Mouse (Mus musculus) neural tube, embryonic 13.5 days (tissue): Measurements from ENCODE around the gene Zfp273. TPM values are rescaled to one million over a fixed set of nuclear protein-coding genes. Genes with fewer than 3 reads are reported as not detected.
A peak's percentile ranks its signal among the peaks of the same experiment; 100 is the strongest.
"Not testable (repeated sequence)": the region's sequence is repeated elsewhere in the genome, so short reads cannot be mapped to it uniquely, and the experiment has no call there.

Experiments
- ATAC-seq: fragments of 200-750 bp; cut with Nextera tagmentation; 2 replicates; pipeline ENCODE4 v1.8.0; 2017; ENCODE audit warnings: low read depth, mild to moderate bottlenecking, moderate TSS enrichment, moderate library complexity
- H3K27ac ChIP-seq: fragments of 300-500 bp; sonication (generic); replicated peaks from 2 replicates; pipeline ENCODE4 v1.5.1; 2015; ENCODE audit warnings: moderate library complexity, mild to moderate bottlenecking, inconsistent platforms
- H3K27me3 ChIP-seq: fragments of 300-500 bp; sonication (generic); 2 replicates; pipeline ENCODE4 v1.6.1; 2015; ENCODE audit warnings: mild to moderate bottlenecking, inconsistent platforms
- H3K36me3 ChIP-seq: fragments of 300-500 bp; sonication (generic); 2 replicates; pipeline ENCODE4 v1.6.1; 2015; ENCODE audit warnings: mild to moderate bottlenecking, inconsistent platforms
- H3K4me1 ChIP-seq: fragments of 300-500 bp; sonication (generic); replicated peaks from 2 replicates; pipeline ENCODE4 v1.6.1; 2015; ENCODE audit warnings: inconsistent platforms
- H3K4me2 ChIP-seq: fragments of 300-500 bp; sonication (generic); 2 replicates; pipeline ENCODE4 v1.6.1; 2015; ENCODE audit warnings: inconsistent platforms, mild to moderate bottlenecking, moderate library complexity
- H3K4me3 ChIP-seq: fragments of 300-500 bp; sonication (generic); 2 replicates; pipeline ENCODE4 v1.5.1; 2015; ENCODE audit warnings: mild to moderate bottlenecking, inconsistent platforms
- H3K9ac ChIP-seq: fragments of 300-500 bp; sonication (generic); 2 replicates; pipeline ENCODE4 v1.6.1; 2015; ENCODE audit warnings: moderate library complexity, mild to moderate bottlenecking, inconsistent platforms
- H3K9me3 ChIP-seq: fragments of 300-500 bp; sonication (generic); 2 replicates; pipeline ENCODE4 v1.6.1; 2016; ENCODE audit warnings: inconsistent platforms
- WGBS: fragments of 180-500 bp; shearing (Covaris S2); methylation state at CpG from one replicate; pipeline ENCODE4 v1.1.7; 2015; 5-methylcytosine and 5-hydroxymethylcytosine counted together
- polyA plus RNA-seq: library from polyadenylated mRNA; unstranded; fragments of >200 nt; fragmentation: Nextera tagmentation; extraction: Ambion mirVana; gene quantifications from 2 replicates; pipeline ENCODE4 v1.2.1, GENCODE M21; 2015

Zfp273 gene
- 12.8 TPM in 2 replicates for polyA plus RNA-seq

GRCm38 (mm10) chr13:67813710-67814660 lies at the start of gene Zfp273:
Zfp273 (plus strand) TSS chr13:67813740.
- Histone ChIP-seq H3K36me3 (peaks cover 7% of the 10 kb centered on the region), H3K27me3 (no peaks in the 10 kb centered on the region), H3K27ac (peak within 1 kb of the TSS; percentile 91), H3K4me1 (peaks cover 3% of the 10 kb centered on the region), H3K9ac (peak within 1 kb of the TSS; percentile 85), H3K4me3 (peak within 1 kb of the TSS; percentile 90), H3K9me3 (peaks cover 20% of the 10 kb centered on the region), H3K4me2 (peak within 1 kb of the TSS; percentile 71)
- peak; percentile 97 for ATAC-seq
- 5% methylated on average over 31 of the region's 31 CpGs for WGBS

GRCm38 (mm10) chr13:67779265-67780221 lies 34.0 kb upstream of the Zfp273 start, which contains the start of gene Zfp493:
Zfp493 (plus strand) TSS chr13:67779693.
- H3K27ac ChIP-seq, result no peak within 1 kb of the TSS

GRCm38 (mm10) chr13:67791921-67792455 lies 21.6 kb upstream of the Zfp273 start:
- H3K4me3 ChIP-seq, result no peak overlapping the region
- no peaks in the 10 kb centered on the region for H3K27me3 ChIP-seq
- peaks cover 10% of the 10 kb centered on the region; the same call in 1 of the 2 replicates for H3K9me3 ChIP-seq
- no peak overlapping the region for H3K9ac ChIP-seq
- peaks cover 13% of the 10 kb centered on the region for H3K36me3 ChIP-seq
- no peak overlapping the region for H3K4me2 ChIP-seq
- ATAC-seq, result no peak
- H3K4me1 ChIP-seq, result no peaks in the 10 kb centered on the region
- H3K27ac ChIP-seq, result no peak overlapping the region
- 96% methylated on average over 10 of the region's 10 CpGs for WGBS

More at GRCm38 (mm10) chr13:67779265-67780221, 34.0 kb upstream of the Zfp273 start, which contains the start of gene Zfp493:
- WGBS, result 9% methylated on average over 26 of the region's 26 CpGs
- Histone ChIP-seq H3K4me1 (peaks cover 6% of the 10 kb centered on the region), H3K36me3 (no peaks in the 10 kb centered on the region), H3K9me3 (no peaks in the 10 kb centered on the region), H3K27me3 (no peaks in the 10 kb centered on the region), H3K9ac (peak within 1 kb of the TSS; percentile 77), H3K4me3 (peak within 1 kb of the TSS; percentile 57), H3K4me2 (peak within 1 kb of the TSS; percentile 86)
- peak; percentile 98 for ATAC-seq

GRCm38 (mm10) chr13:67798618-67799017 lies 14.9 kb upstream of the Zfp273 start:
- 65% methylated on average over 3 of the region's 3 CpGs for WGBS
- no peak overlapping the region for H3K4me3 ChIP-seq
- no peak overlapping the region for H3K27ac ChIP-seq
- no peak overlapping the region for H3K9ac ChIP-seq
- no peaks in the 10 kb centered on the region for H3K4me1 ChIP-seq
- no peak overlapping the region for H3K4me2 ChIP-seq
- ATAC-seq, result no peak
- no peaks in the 10 kb centered on the region for H3K27me3 ChIP-seq
- H3K36me3 ChIP-seq, result no peaks in the 10 kb centered on the region
- H3K9me3 ChIP-seq, result no peaks in the 10 kb centered on the region

GRCm38 (mm10) chr13:67799151-67799550 lies 14.4 kb upstream of the Zfp273 start:
- H3K27me3 ChIP-seq, H3K4me2 ChIP-seq, H3K4me3 ChIP-seq, H3K36me3 ChIP-seq, H3K9me3 ChIP-seq, H3K9ac ChIP-seq, H3K4me1 ChIP-seq, H3K27ac ChIP-seq, ATAC-seq: not testable (repeated sequence)
- 77% methylated on average over 3 of the region's 3 CpGs for WGBS

- Histone ChIP-seq H3K36me3 (no peaks in the 10 kb centered on the region), H3K4me1 (peaks cover 3% of the 10 kb centered on the region), H3K9me3 (0 out of 2 replicates have a peak, but pooled peaks cover 5% of the 10 kb centered on the region), H3K4me2 (no peak overlapping the region), H3K27ac (no peak overlapping the region), H3K27me3 (no peaks in the 10 kb centered on the region), H3K9ac (no peak overlapping the region), H3K4me3 (no peak overlapping the region)
- 61% methylated on average over 1 of the region's 1 CpGs for WGBS
- no peak for ATAC-seq
Measured at GRCm38 (mm10) chr13:67811651-67812210, 1.8 kb upstream of the Zfp273 start.

GRCm38 (mm10) chr13:67812961-67813709 lies 405 bp upstream of the Zfp273 start:
- Histone ChIP-seq H3K9ac (no peak overlapping the region), H3K4me3 (peak overlapping the region; percentile 90), H3K36me3 (no peaks in the 10 kb centered on the region), H3K4me1 (peaks cover 3% of the 10 kb centered on the region), H3K27me3 (no peaks in the 10 kb centered on the region), H3K27ac (no peak overlapping the region; the same call in 1 of the 2 replicates), H3K9me3 (peaks cover 12% of the 10 kb centered on the region; the same call in 1 of the 2 replicates), H3K4me2 (peak overlapping the region; percentile 71)
- ATAC-seq, result peak; percentile 42
- 78% methylated on average over 8 of the region's 8 CpGs for WGBS

- Histone ChIP-seq H3K9me3 (peaks cover 33% of the 10 kb centered on the region), H3K4me3 (no peak overlapping the region), H3K4me1 (peaks cover 3% of the 10 kb centered on the region), H3K4me2 (no peak overlapping the region), H3K27ac (no peak overlapping the region), H3K36me3 (peaks cover 32% of the 10 kb centered on the region), H3K9ac (no peak overlapping the region), H3K27me3 (no peaks in the 10 kb centered on the region)
- no peak for ATAC-seq
- WGBS, result 98% methylated on average over 1 of the region's 1 CpGs
Measured at GRCm38 (mm10) chr13:67818636-67819035, 5.1 kb downstream of the Zfp273 start.

- Histone ChIP-seq H3K36me3 (peaks cover 12% of the 10 kb centered on the region), H3K4me2 (peak within 1 kb of the TSS; percentile 62), H3K9ac (peak within 1 kb of the TSS; percentile 70), H3K4me3 (peak within 1 kb of the TSS; percentile 52), H3K9me3 (peaks cover 8% of the 10 kb centered on the region; the same call in 1 of the 2 replicates), H3K4me1 (no peaks in the 10 kb centered on the region), H3K27me3 (no peaks in the 10 kb centered on the region), H3K27ac (no peak within 1 kb of the TSS)
- peak; percentile 82 for ATAC-seq
- WGBS, result 5% methylated on average over 14 of the region's 14 CpGs
Measured at GRCm38 (mm10) chr13:67830911-67831336, 17.4 kb downstream of the Zfp273 start, which contains the start of gene Gm10037. Gm10037 (plus strand) TSS chr13:67831106.

- not testable (repeated sequence) for H3K9ac ChIP-seq, H3K36me3 ChIP-seq, ATAC-seq, H3K27me3 ChIP-seq, H3K4me1 ChIP-seq, H3K27ac ChIP-seq, H3K9me3 ChIP-seq, H3K4me2 ChIP-seq, H3K4me3 ChIP-seq
Measured at GRCm38 (mm10) chr13:67833137-67833536, 19.6 kb downstream of the Zfp273 start.

- H3K4me1 ChIP-seq, result peaks cover 6% of the 10 kb centered on the region
- peak overlapping the region; percentile 37 for H3K4me3 ChIP-seq
- no peak overlapping the region for H3K27ac ChIP-seq
- ATAC-seq, result peak; percentile 64
- H3K9me3 ChIP-seq, result no peaks in the 10 kb centered on the region
- peak overlapping the region; percentile 58 for H3K9ac ChIP-seq
- WGBS, result 48% methylated on average over 6 of the region's 6 CpGs
- H3K36me3 ChIP-seq, result no peaks in the 10 kb centered on the region
- H3K27me3 ChIP-seq, result no peaks in the 10 kb centered on the region
- peak overlapping the region; percentile 56 for H3K4me2 ChIP-seq
Measured at GRCm38 (mm10) chr13:67843775-67844118, 30.2 kb downstream of the Zfp273 start.
